Mouse (Mus musculus): ENCODE results near the gene Btbd17. TPM values are rescaled to one million over a fixed set of nuclear protein-coding genes. Genes with fewer than 3 reads are reported as not detected.

Btbd17 gene
- polyA plus RNA-seq (2012; rRNA removed) = 0.54 and 0.59 TPM in 2 replicates

- WGBS = 15% methylated on average over 4 of the region's 4 CpGs
- no peak for DNase-seq
- Histone ChIP-seq H3K4me3 (replicated peaks; ENCODE audit: extremely low read depth, low read depth, low read length) (no peak within 1 kb of the TSS), H3K4me1 (ENCODE audit: control insufficient read depth, insufficient read depth, low read length) (no peaks in the 10 kb centered on the region)
- TF ChIP-seq CTCF (IDR thresholded peaks at IDR 0.05; ENCODE audit: insufficient read depth, low read length) = no peak
- TF ChIP-seq POLR2A (IDR thresholded peaks at IDR 0.05; ENCODE audit: borderline replicate concordance, extremely low read depth, low read depth, low read length) = no peak
Observed at GRCm38 (mm10) chr11:114795848-114796322, at the start of gene Btbd17. Gene Btbd17 (minus strand): TSS chr11:114795945.

GRCm38 (mm10) chr11:114844464-114845220 is 48.9 kb upstream of the Btbd17 start:
- TF ChIP-seq POLR2A (IDR thresholded peaks at IDR 0.05; ENCODE audit: borderline replicate concordance, extremely low read depth, low read depth, low read length) (no peak), CTCF (IDR thresholded peaks at IDR 0.05; ENCODE audit: insufficient read depth, low read length) (no peak)
- no peak for DNase-seq

GRCm38 (mm10) chr11:114843818-114844463 is 48.2 kb upstream of the Btbd17 start:
- DNase-seq = no peak

More at GRCm38 (mm10) chr11:114844464-114845220, 48.9 kb upstream of the Btbd17 start:
- H3K4me1 ChIP-seq (ENCODE audit: control insufficient read depth, insufficient read depth, low read length) = no peaks in the 10 kb centered on the region
- no peak overlapping the region for H3K4me3 ChIP-seq (replicated peaks; ENCODE audit: extremely low read depth, low read depth, low read length)
- WGBS = 75% methylated on average over 7 of the region's 7 CpGs

GRCm38 (mm10) chr11:114833166-114833565 is 37.4 kb upstream of the Btbd17 start:
- no peak for DNase-seq
- 44% methylated on average over 5 of the region's 5 CpGs for WGBS
- H3K4me1 ChIP-seq (ENCODE audit: control insufficient read depth, insufficient read depth, low read length) = peaks cover 9% of the 10 kb centered on the region
- TF ChIP-seq CTCF (IDR thresholded peaks at IDR 0.05; ENCODE audit: insufficient read depth, low read length) (no peak), POLR2A (IDR thresholded peaks at IDR 0.05; ENCODE audit: borderline replicate concordance, extremely low read depth, low read depth, low read length) (no peak)
- H3K4me3 ChIP-seq (replicated peaks; ENCODE audit: extremely low read depth, low read depth, low read length) = no peak overlapping the region

More at GRCm38 (mm10) chr11:114843818-114844463, 48.2 kb upstream of the Btbd17 start:
- 30% methylated on average over 8 of the region's 8 CpGs for WGBS
- Histone ChIP-seq H3K4me3 (replicated peaks; ENCODE audit: extremely low read depth, low read depth, low read length) (no peak overlapping the region), H3K4me1 (ENCODE audit: control insufficient read depth, insufficient read depth, low read length) (no peaks in the 10 kb centered on the region)
- no peak for TF ChIP-seq CTCF (IDR thresholded peaks at IDR 0.05; ENCODE audit: insufficient read depth, low read length)
- no peak for TF ChIP-seq POLR2A (IDR thresholded peaks at IDR 0.05; ENCODE audit: borderline replicate concordance, extremely low read depth, low read depth, low read length)

- DNase-seq = no peak
- TF ChIP-seq POLR2A (IDR thresholded peaks at IDR 0.05; ENCODE audit: borderline replicate concordance, extremely low read depth, low read depth, low read length) = no peak
- no peak for TF ChIP-seq CTCF (IDR thresholded peaks at IDR 0.05; ENCODE audit: insufficient read depth, low read length)
- peak overlapping the region; percentile 25 for H3K4me3 ChIP-seq (replicated peaks; ENCODE audit: extremely low read depth, low read depth, low read length)
- H3K4me1 ChIP-seq (ENCODE audit: control insufficient read depth, insufficient read depth, low read length) = peaks cover 9% of the 10 kb centered on the region
- WGBS = 30% methylated on average over 8 of the region's 8 CpGs
Observed at GRCm38 (mm10) chr11:114830433-114830773, 34.7 kb upstream of the Btbd17 start.

GRCm38 (mm10) chr11:114829499-114830432 is 34.0 kb upstream of the Btbd17 start:
- 11% methylated on average over 24 of the region's 24 CpGs for WGBS
- DNase-seq = peak; percentile 63
- TF ChIP-seq CTCF (IDR thresholded peaks at IDR 0.05; ENCODE audit: insufficient read depth, low read length) = no peak
- TF ChIP-seq POLR2A (IDR thresholded peaks at IDR 0.05; ENCODE audit: borderline replicate concordance, extremely low read depth, low read depth, low read length) = peak; percentile 16; the same call in 1 of the 2 replicates
- peak overlapping the region; percentile 33 for H3K4me3 ChIP-seq (replicated peaks; ENCODE audit: extremely low read depth, low read depth, low read length)
- H3K4me1 ChIP-seq (ENCODE audit: control insufficient read depth, insufficient read depth, low read length) = peaks cover 9% of the 10 kb centered on the region

GRCm38 (mm10) chr11:114826686-114827085 is 30.9 kb upstream of the Btbd17 start:
- WGBS = 32% methylated on average over 5 of the region's 5 CpGs
- H3K4me3 ChIP-seq (replicated peaks; ENCODE audit: extremely low read depth, low read depth, low read length) = no peak overlapping the region
- TF ChIP-seq POLR2A (IDR thresholded peaks at IDR 0.05; ENCODE audit: borderline replicate concordance, extremely low read depth, low read depth, low read length) = no peak
- no peak for TF ChIP-seq CTCF (IDR thresholded peaks at IDR 0.05; ENCODE audit: insufficient read depth, low read length)
- peaks cover 9% of the 10 kb centered on the region for H3K4me1 ChIP-seq (ENCODE audit: control insufficient read depth, insufficient read depth, low read length)
- no peak for DNase-seq

GRCm38 (mm10) chr11:114823199-114823725 is 27.5 kb upstream of the Btbd17 start:
- no peaks in the 10 kb centered on the region for H3K4me1 ChIP-seq (ENCODE audit: control insufficient read depth, insufficient read depth, low read length)
- no peak overlapping the region for H3K4me3 ChIP-seq (replicated peaks; ENCODE audit: extremely low read depth, low read depth, low read length)
- TF ChIP-seq CTCF (IDR thresholded peaks at IDR 0.05; ENCODE audit: insufficient read depth, low read length) (no peak), POLR2A (IDR thresholded peaks at IDR 0.05; ENCODE audit: borderline replicate concordance, extremely low read depth, low read depth, low read length) (no peak)
- WGBS = 34% methylated on average over 11 of the region's 11 CpGs
- no peak for DNase-seq

GRCm38 (mm10) chr11:114822727-114823126 is 27.0 kb upstream of the Btbd17 start:
- WGBS = 57% methylated on average over 12 of the region's 12 CpGs
- no peaks in the 10 kb centered on the region for H3K4me1 ChIP-seq (ENCODE audit: control insufficient read depth, insufficient read depth, low read length)
- DNase-seq = peak; percentile 46
- no peak for TF ChIP-seq CTCF (IDR thresholded peaks at IDR 0.05; ENCODE audit: insufficient read depth, low read length)
- TF ChIP-seq POLR2A (IDR thresholded peaks at IDR 0.05; ENCODE audit: borderline replicate concordance, extremely low read depth, low read depth, low read length) = no peak
- no peak overlapping the region for H3K4me3 ChIP-seq (replicated peaks; ENCODE audit: extremely low read depth, low read depth, low read length)

Data from lung, adult 2 months (tissue).